Mouse (Mus musculus) testis, postnatal 14 days (tissue): ENCODE data around the gene Trabd2b.

Experiments used
- DNase-seq: peaks from one replicate; pipeline ENCODE4 v3.0.0; 2021; ENCODE audit warnings: low spot score

Gene Trabd2b

DNA sequence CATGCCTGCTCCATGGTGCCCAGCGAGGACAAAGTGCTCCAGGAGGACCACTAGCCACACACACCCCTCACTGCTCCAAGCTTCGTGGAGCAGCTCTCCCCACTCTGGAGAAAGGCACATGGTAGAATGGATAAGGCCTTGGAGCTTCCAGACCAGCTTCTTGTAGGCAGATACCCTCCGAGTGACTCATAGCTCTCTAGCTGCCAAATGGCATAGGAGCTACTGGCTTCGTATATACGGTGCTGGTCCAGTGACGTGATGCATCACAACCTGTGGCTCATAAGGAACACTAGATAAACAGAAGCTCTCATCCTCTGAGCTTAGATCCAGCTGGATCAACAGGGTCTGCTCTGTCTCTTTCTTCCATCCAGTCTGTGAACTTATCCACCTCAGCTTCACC lies 244.0 kb downstream of the Trabd2b start:
- no peak for DNase-seq

DNA sequence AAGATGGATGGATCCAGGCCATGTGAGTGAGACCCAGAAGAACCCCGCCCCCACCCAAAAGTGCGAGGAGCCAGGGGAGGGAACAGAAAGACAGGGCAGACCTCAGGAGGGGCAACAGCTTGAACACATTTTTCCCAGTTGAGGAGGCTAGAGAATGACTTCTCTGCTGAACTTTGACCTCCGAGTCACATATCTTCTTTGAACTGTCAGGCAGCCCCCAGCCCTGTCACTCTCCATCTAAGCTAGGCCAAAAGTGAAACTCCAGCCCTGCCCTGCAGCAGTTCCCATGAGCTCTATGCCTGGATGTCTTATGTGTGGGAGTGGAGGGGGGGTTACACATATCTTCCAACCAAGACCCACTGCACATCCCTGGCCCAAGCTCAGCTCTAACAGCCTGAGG lies 244.5 kb downstream of the Trabd2b start:
- DNase-seq, result no peak

DNA sequence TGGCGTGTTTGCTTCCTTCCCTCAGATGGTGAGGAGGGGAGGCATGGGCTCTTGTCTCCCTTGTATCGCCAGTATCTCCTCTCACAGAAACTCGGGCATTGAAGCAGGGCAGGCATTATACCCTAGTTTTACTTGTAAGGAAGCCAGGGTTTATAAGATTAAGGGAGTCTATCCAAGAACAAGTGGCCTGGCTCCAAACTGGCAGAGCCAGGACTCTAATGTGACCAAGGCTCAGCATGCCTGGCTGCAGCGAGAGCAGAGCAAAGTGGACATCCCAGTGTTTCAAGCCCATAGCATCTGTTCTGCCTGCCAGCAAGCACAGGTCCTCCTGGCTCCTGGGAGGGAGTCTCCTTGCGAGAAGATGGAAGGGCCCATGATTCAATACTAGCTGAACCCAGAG lies 245.1 kb downstream of the Trabd2b start:
- DNase-seq, result no peak

DNA sequence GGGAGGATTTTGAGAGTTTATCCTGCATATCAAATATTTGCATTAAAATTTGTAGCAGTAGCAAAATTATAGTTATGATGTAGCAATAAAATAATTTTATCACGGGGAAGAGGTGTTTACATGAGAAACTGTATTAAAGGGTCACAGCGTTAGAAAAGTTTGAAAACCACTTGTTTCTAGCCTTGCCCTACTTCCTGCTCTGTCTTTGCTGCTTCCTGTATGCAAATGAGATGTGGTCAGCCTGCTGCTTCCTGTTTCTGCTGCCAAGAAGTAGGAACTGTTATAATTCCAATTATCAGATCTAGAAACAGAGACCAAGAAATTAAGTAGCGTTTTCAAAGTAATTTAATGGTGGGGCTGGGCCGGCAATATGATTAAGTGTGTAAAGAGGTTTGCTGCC lies 245.9 kb downstream of the Trabd2b start:
- no peak for DNase-seq

DNA sequence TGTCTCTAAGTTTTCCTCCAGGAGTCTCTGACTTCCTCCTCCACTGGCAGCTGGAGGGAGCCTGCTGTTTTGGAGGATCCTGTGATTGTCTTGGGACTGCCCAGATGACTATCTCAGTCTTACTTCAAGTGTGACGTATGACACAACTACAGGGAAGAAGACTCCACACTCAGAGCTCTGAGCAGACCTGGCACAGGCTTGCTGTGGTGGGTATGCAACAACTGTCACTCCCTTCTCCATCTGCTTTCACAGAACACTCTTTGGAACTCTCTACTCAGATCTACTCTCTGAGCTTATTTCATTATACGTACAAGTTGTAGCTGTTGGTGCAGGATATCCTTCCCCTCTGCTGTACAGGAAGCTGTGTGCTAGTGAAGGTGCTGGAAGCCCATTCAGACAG lies 251.4 kb downstream of the Trabd2b start:
- no peak for DNase-seq

DNA sequence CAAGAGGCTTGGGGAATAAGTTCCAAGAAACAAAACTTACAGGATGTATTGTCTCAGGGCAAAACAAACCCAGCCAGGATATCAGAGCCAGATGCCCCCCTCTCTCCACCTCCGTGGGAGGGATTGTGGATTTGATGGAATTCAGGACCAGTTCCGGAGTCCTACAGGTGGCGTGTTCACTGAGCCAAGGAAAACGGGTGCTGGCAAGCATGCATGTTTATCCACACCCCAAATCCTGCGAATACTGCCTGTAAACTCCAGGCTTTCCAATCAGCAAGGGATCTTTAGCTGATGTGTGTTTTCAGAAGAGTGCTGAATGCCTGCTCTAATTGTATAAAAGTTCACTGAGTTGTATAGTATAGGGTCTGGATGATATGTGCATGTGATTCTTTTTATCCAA lies 253.4 kb downstream of the Trabd2b start:
- no peak for DNase-seq

DNA sequence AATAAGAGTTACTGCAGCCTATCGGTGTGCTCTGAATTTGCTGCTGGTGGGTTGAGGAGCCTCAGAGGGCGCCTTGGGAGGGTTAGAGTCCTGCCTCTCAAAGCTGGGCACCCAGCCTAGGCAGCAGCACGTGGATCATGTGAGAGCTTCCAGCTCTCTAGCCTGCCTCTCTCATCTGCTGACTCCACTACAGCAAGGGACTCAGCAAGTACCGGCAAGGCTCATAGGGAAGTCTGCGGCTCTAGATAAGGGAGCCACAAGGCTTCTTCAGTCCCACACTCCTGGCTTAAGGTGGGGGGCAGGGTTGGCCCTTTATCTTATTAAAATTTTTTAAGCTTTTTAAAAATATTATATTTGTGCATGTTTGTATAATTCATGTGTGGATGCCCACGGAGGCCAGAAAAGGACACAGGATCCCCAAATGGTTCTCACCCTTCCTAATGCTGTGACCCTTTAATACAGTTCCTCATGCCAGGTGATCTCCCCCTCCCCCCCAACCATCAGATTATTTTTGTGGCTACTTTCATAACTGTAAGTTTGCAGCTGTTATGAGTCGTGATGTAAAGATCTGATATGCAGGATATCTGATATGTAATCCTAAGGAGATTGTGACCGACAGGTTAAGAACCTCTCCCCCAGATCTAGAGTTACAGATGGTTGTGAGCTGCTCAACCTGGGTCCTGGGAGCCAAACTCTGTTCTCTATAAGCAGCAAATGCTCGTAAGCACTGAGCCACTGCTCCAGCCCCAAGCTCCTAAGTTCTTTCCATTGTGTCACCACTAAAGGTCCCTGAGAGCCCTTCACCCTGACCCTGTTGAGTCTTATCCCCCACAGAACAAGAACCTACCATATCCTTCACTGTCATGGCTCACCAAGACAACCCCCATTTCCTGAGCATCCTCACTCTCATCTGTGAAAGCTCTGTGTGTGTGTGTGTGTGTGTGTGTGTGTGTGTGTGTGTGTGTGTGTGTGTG lies 257.8 kb downstream of the Trabd2b start:
- DNase-seq, result no peak
